Mouse (Mus musculus): ENCODE results near the gene Hltf.
"Not testable (repeated sequence)": the region's sequence is repeated elsewhere in the genome, so short reads cannot be mapped to it uniquely, and the experiment has no call there.

Gene Hltf

GRCm38 (mm10) chr3:20104318-20104717 is 46.7 kb downstream of the Hltf start:
- in situ Hi-C loops (cut with MboI, MseI), result no loop called here

DNA sequence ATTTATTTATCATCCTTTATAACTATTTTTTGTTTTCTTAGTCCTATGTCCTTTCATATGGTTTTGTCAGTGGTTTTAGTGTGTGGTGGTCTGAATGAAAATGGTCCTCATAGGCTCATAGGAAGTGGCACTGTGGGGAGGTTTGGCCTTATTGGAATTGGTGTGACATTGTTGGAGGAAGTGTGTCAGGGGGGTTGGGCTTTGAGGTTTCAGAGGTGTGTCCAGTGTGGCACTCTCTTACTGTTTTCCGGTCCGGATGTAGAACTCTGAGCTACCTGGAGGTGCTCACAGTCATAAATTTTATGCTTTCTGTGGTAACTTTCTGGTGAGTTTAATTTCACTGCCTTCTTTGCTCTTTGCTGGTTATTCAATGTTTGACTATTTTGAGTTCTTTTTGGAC is 47.2 kb downstream of the Hltf start:
- in situ Hi-C loops (cut with MboI, MseI), result no loop called here

DNA sequence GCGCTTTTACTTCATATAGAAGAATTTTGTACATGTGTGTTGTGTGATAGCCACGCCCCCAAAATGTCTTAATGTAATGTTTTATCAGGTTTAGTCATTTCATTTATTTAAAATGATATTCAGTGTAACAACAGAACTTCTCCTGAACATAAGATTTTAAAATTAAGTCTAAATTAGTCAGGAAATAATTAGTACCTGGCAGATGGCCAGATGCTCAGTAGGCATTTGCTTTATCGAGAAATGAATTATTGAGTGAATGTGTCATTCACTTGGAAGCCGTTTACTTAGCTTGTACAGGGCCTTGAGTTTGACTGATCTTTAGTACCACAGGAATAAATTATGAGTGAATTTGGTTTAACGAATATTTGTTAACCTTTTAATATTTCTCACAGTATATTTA is 51.3 kb downstream of the Hltf start:
- in situ Hi-C loops (cut with MboI, MseI), result no loop called here

- in situ Hi-C loops (cut with MboI, MseI), result no loop called here
These were observed 54.3 kb downstream of the Hltf start for GRCm38 (mm10) chr3:20111913-20112312.

- in situ Hi-C loops (cut with MboI, MseI), result no loop called here
These were observed 61.5 kb downstream of the Hltf start for GRCm38 (mm10) chr3:20119044-20119591.

DNA sequence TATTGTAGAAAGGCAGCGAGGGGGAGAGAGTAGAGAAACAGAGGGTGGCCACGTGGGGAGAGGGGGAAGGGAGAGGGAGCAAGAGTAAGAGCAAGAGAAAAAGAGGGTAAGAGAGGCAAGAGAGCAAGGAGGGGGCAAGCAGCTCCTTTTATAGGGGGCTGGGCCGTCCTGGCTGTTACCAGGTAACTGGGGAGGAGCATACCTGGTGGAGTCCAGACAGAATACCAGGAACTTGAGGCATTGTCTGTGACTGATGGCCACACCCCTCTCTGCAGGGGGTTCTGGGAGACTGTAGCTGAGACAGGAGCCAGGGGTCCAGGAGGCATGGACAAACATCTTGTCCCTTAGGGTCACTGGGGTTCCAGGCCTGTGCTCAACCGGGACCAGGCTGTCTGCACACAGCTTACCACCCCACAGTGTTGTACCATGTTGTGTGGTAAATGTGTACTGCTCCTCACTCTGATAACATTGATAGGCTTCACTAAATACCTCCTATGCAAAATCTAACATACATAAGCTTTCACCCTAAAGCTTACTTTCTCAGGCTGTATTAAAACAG is 62.2 kb downstream of the Hltf start:
- in situ Hi-C loops (cut with MboI, MseI), result no loop called here

GRCm38 (mm10) chr3:20121582-20121981 is 64.0 kb downstream of the Hltf start:
- in situ Hi-C loops (cut with MboI, MseI), result not testable (repeated sequence)

DNA sequence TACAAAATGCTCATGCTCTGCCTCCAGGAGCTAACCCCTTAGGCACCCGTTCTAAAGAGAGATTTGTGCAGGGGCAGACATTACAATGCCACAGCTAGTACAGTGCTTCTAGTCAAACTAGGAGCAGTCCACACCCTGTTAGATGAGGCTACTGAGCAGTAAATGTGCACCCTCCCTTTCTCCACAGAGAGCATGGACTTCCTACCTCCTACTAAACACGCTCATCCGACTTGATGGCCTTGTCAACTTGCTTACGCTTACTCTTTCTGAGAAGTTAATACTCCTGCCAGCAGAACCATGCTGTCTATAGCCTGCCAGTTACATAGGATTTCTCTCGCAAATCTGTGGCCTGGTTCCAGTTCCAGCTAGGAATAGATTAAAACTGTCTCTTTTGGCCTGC is 68.0 kb downstream of the Hltf start:
- in situ Hi-C loops (cut with MboI, MseI), result no loop called here

DNA sequence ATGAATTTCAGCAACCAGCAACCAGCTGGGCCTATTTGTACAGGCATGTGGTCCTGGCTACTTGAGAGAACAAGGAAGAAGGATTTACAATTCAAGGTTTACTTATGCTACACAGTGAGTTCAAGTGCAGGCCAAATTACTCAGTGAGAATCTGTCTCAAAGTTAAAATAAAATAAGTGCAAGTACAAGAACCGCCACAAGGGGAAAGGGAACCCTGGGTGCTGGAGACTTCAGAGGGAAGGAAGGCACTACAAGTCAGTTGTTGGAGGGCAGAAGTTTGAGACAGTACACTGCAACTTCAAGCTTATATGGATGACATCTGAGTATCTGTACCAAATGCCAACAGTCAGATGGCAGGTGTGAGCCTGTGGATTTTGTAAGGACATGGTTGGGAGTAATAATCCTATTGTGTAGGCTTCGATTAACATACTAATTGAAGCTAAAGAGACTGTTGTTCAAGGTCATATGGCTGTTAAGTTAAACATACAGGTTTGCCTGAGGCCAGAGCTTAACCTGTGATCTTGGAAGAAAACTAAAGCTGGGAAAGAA is 69.5 kb downstream of the Hltf start:
- in situ Hi-C loops (cut with MboI, MseI), result no loop called here

- in situ Hi-C loops (cut with MboI, MseI), result no loop called here
These were observed 71.9 kb downstream of the Hltf start for GRCm38 (mm10) chr3:20129491-20129890.

GRCm38 (mm10) chr3:20130456-20131349 is 73.1 kb downstream of the Hltf start:
- in situ Hi-C loops (cut with MboI, MseI), result no loop called here

GRCm38 (mm10) chr3:20131350-20131720 is 73.7 kb downstream of the Hltf start:
- in situ Hi-C loops (cut with MboI, MseI), result no loop called here

GRCm38 (mm10) chr3:20132731-20133130 is 75.1 kb downstream of the Hltf start:
- in situ Hi-C loops (cut with MboI, MseI), result no loop called here

- in situ Hi-C loops (cut with MboI, MseI), result no loop called here
These were observed 76.1 kb downstream of the Hltf start for GRCm38 (mm10) chr3:20133745-20134144.

- in situ Hi-C loops (cut with MboI, MseI), result no loop called here
These were observed 76.9 kb downstream of the Hltf start for GRCm38 (mm10) chr3:20134545-20134944.

GRCm38 (mm10) chr3:20136868-20137581 is 79.4 kb downstream of the Hltf start:
- in situ Hi-C loops (cut with MboI, MseI), result no loop called here

DNA sequence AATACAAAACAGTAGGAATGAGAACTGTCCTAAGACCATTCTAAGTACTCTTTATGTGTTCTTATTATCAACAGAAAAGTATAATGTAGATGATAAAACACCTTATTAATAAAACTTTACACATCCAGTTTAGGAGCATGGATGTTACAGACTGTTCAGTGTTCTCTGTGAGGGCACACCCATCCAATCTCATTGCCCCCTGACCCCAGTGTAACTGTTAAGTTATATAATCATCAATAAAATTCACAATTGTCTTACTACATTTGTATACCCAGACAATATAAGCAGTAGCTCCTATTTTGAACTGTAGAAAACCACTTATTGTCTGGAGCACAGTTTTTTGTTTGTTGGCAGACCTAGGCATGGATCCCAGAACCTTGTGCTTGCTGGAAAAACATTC is 83.6 kb downstream of the Hltf start:
- in situ Hi-C loops (cut with MboI, MseI), result no loop called here

GRCm38 (mm10) chr3:20141679-20142078 is 84.1 kb downstream of the Hltf start:
- in situ Hi-C loops (cut with MboI, MseI), result no loop called here

DNA sequence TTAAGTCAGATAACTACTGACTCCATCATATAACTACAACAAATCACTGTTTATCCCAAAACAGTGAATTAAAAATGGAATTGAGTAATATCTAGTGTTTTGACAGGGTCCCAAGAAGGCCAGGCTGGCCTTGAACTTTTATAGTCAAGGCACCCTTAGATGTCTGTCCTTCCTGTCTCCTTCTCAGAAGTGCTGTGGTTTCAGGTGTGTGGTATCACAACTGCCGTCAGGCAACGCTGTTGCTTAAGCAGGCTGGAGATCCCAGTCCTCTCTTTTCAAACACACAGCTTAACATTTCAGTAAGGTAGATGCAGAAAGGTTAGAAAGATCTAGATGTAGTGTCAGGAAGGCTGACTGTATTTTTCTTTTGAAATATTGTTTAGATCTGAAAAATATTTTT is 84.5 kb downstream of the Hltf start:
- in situ Hi-C loops (cut with MboI, MseI), result no loop called here

DNA sequence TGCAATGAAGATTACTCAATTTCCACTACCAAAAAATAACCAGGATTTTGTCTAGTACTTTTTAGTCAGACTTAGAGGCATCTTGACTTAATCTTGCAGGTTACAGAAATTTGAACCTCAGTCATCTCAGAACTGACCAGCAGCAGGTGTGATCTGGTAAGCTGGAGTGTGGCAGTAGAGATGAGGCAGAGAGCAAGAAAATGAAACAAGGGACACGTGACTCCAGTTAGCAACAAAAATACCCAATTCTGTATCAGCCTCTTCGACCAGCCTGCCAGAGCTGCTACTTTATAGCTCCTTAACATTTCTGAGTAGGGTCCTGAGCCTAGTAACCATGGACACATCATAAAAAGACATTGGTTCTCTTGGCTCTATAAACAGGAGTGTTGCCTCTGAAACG is 85.0 kb downstream of the Hltf start:
- in situ Hi-C loops (cut with MboI, MseI), result no loop called here

DNA sequence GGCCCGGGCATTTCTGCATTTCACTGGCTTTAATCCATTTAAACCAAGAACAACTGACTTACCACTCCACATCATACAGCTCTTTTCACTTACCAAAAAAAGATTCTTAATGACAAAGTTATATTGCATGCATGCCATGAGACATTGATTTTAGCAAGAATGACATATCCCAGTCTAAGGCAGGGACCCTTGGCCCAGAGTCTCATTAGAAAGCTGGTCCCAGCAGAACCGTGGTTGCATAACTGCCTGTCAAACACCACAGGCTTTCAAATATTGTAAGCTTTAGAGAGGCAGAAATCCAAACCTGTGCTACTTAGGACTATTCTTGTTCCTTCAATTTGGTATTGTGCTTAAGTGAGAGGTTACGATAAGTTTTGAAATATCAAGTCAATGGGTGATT is 86.1 kb downstream of the Hltf start:
- in situ Hi-C loops (cut with MboI, MseI), result no loop called here

DNA sequence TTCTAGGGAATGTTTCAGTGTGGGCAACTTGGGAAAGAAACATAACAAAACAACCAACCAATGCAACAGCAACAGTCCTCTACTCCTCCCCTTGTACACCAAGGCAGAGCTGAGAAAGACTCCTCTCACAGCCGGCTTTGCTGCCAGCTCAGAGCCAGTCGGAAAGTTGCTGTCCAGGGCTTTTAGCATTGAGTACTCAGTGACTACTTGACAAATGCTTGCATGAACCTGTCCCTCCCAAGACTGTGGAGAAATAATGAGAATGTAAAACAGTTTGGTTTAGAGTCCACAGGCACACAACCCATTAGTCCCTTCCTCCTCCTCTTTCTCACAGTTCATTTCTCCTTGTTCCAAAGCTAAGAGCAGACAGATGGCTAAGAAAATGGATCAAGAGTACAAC is 86.8 kb downstream of the Hltf start:
- in situ Hi-C loops (cut with MboI, MseI), result no loop called here
